Mouse (Mus musculus): ENCODE data around the gene Ankrd65. TPM values are rescaled to one million over a fixed set of nuclear protein-coding genes. Genes with fewer than 3 reads are reported as not detected.

The Ankrd65 gene
- polyA plus RNA-seq, 1 experiment = not detected

GRCm38 (mm10) chr4:155772786-155773185 is 17.5 kb upstream of the Ankrd65 start:
- no peak overlapping the region for H3K27ac ChIP-seq (ENCODE audit: insufficient read depth, low read depth, low read length)
- peaks cover 41% of the 10 kb centered on the region for H3K4me1 ChIP-seq (ENCODE audit: control insufficient read depth, insufficient read depth, low read length)
- WGBS = 90% methylated on average over 13 of the region's 13 CpGs
- TF ChIP-seq CTCF (IDR thresholded peaks at IDR 0.05; ENCODE audit: insufficient read depth, low read depth, low read length) (no peak), POLR2A (IDR thresholded peaks at IDR 0.05; ENCODE audit: insufficient read depth, low read depth, low read length) (no peak)
- H3K4me3 ChIP-seq (ENCODE audit: insufficient read depth, low read depth, low read length) = no peak overlapping the region

GRCm38 (mm10) chr4:155773335-155774078 is 16.7 kb upstream of the Ankrd65 start:
- Histone ChIP-seq H3K4me1 (ENCODE audit: control insufficient read depth, insufficient read depth, low read length) (peaks cover 41% of the 10 kb centered on the region), H3K27ac (ENCODE audit: insufficient read depth, low read depth, low read length) (no peak overlapping the region), H3K4me3 (ENCODE audit: insufficient read depth, low read depth, low read length) (0 out of 2 replicates have a peak overlapping the region, but pooled peaks have one; percentile 15)
- TF ChIP-seq POLR2A (IDR thresholded peaks at IDR 0.05; ENCODE audit: insufficient read depth, low read depth, low read length) (no peak), CTCF (IDR thresholded peaks at IDR 0.05; ENCODE audit: insufficient read depth, low read depth, low read length) (no peak)
- 41% methylated on average over 5 of the region's 5 CpGs for WGBS

- WGBS = under 1% methylated on average over 35 of the region's 35 CpGs
- peak within 1 kb of the TSS; percentile 81 for H3K27ac ChIP-seq (ENCODE audit: insufficient read depth, low read depth, low read length)
- TF ChIP-seq CTCF (IDR thresholded peaks at IDR 0.05; ENCODE audit: insufficient read depth, low read depth, low read length) (no peak), POLR2A (IDR thresholded peaks at IDR 0.05; ENCODE audit: insufficient read depth, low read depth, low read length) (peak; percentile 75)
- peak within 1 kb of the TSS; percentile 45 for H3K4me3 ChIP-seq (ENCODE audit: insufficient read depth, low read depth, low read length)
- H3K4me1 ChIP-seq (ENCODE audit: control insufficient read depth, insufficient read depth, low read length) = peaks cover 41% of the 10 kb centered on the region
Observed at GRCm38 (mm10) chr4:155774280-155774754, 15.9 kb upstream of the Ankrd65 start, which contains the start of gene Vwa1. Gene Vwa1 (minus strand): TSS chr4:155774698.

GRCm38 (mm10) chr4:155774971-155775740 is 15.1 kb upstream of the Ankrd65 start:
- Histone ChIP-seq H3K27ac (ENCODE audit: insufficient read depth, low read depth, low read length) (peak overlapping the region; percentile 81), H3K4me3 (ENCODE audit: insufficient read depth, low read depth, low read length) (peak overlapping the region; percentile 45), H3K4me1 (ENCODE audit: control insufficient read depth, insufficient read depth, low read length) (peaks cover 33% of the 10 kb centered on the region)
- WGBS = 17% methylated on average over 9 of the region's 9 CpGs
- TF ChIP-seq CTCF (IDR thresholded peaks at IDR 0.05; ENCODE audit: insufficient read depth, low read depth, low read length) = no peak
- no peak for TF ChIP-seq POLR2A (IDR thresholded peaks at IDR 0.05; ENCODE audit: insufficient read depth, low read depth, low read length)

- H3K27ac ChIP-seq (ENCODE audit: insufficient read depth, low read depth, low read length) = peak overlapping the region; percentile 81
- peaks cover 30% of the 10 kb centered on the region for H3K4me1 ChIP-seq (ENCODE audit: control insufficient read depth, insufficient read depth, low read length)
- WGBS = 84% methylated on average over 3 of the region's 3 CpGs
- H3K4me3 ChIP-seq (ENCODE audit: insufficient read depth, low read depth, low read length) = no peak overlapping the region
- no peak for TF ChIP-seq CTCF (IDR thresholded peaks at IDR 0.05; ENCODE audit: insufficient read depth, low read depth, low read length)
- TF ChIP-seq POLR2A (IDR thresholded peaks at IDR 0.05; ENCODE audit: insufficient read depth, low read depth, low read length) = no peak
Observed at GRCm38 (mm10) chr4:155775855-155776254, 14.4 kb upstream of the Ankrd65 start.

GRCm38 (mm10) chr4:155776704-155777335 is 13.4 kb upstream of the Ankrd65 start:
- Histone ChIP-seq H3K4me1 (ENCODE audit: control insufficient read depth, insufficient read depth, low read length) (peaks cover 33% of the 10 kb centered on the region), H3K27ac (ENCODE audit: insufficient read depth, low read depth, low read length) (peak overlapping the region; percentile 11), H3K4me3 (ENCODE audit: insufficient read depth, low read depth, low read length) (no peak overlapping the region)
- TF ChIP-seq CTCF (IDR thresholded peaks at IDR 0.05; ENCODE audit: insufficient read depth, low read depth, low read length) (no peak), POLR2A (IDR thresholded peaks at IDR 0.05; ENCODE audit: insufficient read depth, low read depth, low read length) (0 out of 2 replicates have a peak, but pooled peaks have one; percentile 15)
- 72% methylated on average over 2 of the region's 2 CpGs for WGBS

- Histone ChIP-seq H3K27ac (ENCODE audit: insufficient read depth, low read depth, low read length) (peak overlapping the region; percentile 16), H3K4me3 (ENCODE audit: insufficient read depth, low read depth, low read length) (no peak overlapping the region), H3K4me1 (ENCODE audit: control insufficient read depth, insufficient read depth, low read length) (peaks cover 33% of the 10 kb centered on the region)
- no peak for TF ChIP-seq CTCF (IDR thresholded peaks at IDR 0.05; ENCODE audit: insufficient read depth, low read depth, low read length)
- no peak for TF ChIP-seq POLR2A (IDR thresholded peaks at IDR 0.05; ENCODE audit: insufficient read depth, low read depth, low read length)
- WGBS = 73% methylated on average over 2 of the region's 2 CpGs
Observed at GRCm38 (mm10) chr4:155777816-155778215, 12.4 kb upstream of the Ankrd65 start.

GRCm38 (mm10) chr4:155779498-155779897 is 10.7 kb upstream of the Ankrd65 start:
- H3K4me3 ChIP-seq (ENCODE audit: insufficient read depth, low read depth, low read length) = no peak overlapping the region
- H3K27ac ChIP-seq (ENCODE audit: insufficient read depth, low read depth, low read length) = no peak overlapping the region
- peaks cover 30% of the 10 kb centered on the region for H3K4me1 ChIP-seq (ENCODE audit: control insufficient read depth, insufficient read depth, low read length)
- no peak for TF ChIP-seq POLR2A (IDR thresholded peaks at IDR 0.05; ENCODE audit: insufficient read depth, low read depth, low read length)
- TF ChIP-seq CTCF (IDR thresholded peaks at IDR 0.05; ENCODE audit: insufficient read depth, low read depth, low read length) = no peak
- WGBS = 78% methylated on average over 4 of the region's 4 CpGs

Measured in olfactory bulb, adult 2 months (tissue).